Mouse (Mus musculus): ENCODE measurements around the gene C2cd4c. TPM values are rescaled to one million over a fixed set of nuclear protein-coding genes. Genes with fewer than 3 reads are reported as not detected.

Gene C2cd4c
- polyA plus RNA-seq, 1 experiment: 0.05 TPM

DNA sequence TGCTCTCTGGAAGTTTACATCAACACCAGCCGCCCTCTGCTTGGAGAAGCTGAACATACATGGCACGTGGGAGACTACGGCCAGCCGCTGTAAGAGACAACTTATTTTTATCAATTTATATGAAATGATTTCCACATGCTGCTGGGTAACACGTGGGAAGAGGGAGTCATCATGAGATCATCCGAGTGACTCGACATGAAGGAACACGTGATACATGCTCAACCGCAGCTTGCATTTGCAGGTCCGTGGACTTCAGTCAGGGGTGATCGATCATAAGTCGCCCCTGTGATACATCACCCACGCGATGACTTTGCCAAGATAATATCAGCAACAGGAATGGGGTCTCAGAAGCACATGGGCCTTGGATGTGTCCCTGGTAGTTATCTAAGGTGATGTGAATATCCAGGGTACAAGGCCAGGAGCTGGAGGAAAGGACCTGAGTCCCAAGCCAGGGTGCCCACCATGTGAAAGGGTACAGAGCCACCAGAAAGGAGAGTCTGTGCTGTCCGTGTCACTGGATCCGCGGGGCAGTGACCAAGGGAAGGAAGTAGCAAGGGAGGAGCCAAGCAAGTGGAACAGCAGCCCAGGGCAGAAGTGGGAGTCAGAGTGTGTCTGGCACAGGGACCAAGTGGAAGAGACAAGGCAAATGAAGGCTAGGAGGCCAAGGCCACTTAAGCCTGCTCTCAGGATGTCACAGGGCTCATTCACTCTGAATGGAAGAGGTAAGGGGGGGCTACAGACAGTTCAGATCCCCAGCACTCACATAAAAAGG, 19.4 kb upstream of the C2cd4c start:
- TF ChIP-seq POLR2A (IDR thresholded peaks at IDR 0.05; ENCODE audit: control insufficient read depth, extremely low read depth, insufficient read depth, low read length, poor library complexity): no peak
- no peak for TF ChIP-seq CTCF (IDR thresholded peaks at IDR 0.05; ENCODE audit: borderline replicate concordance, control insufficient read depth, extremely low read depth, insufficient read depth, low read length, poor library complexity)
- H3K4me3 ChIP-seq (ENCODE audit: control insufficient read depth, insufficient read depth, low read length): no peak overlapping the region
- H3K27me3 ChIP-seq (ENCODE audit: control insufficient read depth, insufficient read depth, low read length): no peaks in the 10 kb centered on the region; the same call in 1 of the 2 replicates
- H3K27ac ChIP-seq (ENCODE audit: control insufficient read depth, insufficient read depth, low read length): no peak overlapping the region
- H3K36me3 ChIP-seq (ENCODE audit: control insufficient read depth, insufficient read depth, low read length): no peaks in the 10 kb centered on the region
- DNase-seq: no peak
- H3K4me1 ChIP-seq (replicated peaks; ENCODE audit: control insufficient read depth, insufficient read depth, low read length): no peaks in the 10 kb centered on the region
- WGBS: 72% methylated on average over 17 of the region's 17 CpGs

GRCm38 (mm10) chr10:79631432-79631831, 17.6 kb upstream of the C2cd4c start:
- WGBS: 83% methylated on average over 4 of the region's 4 CpGs
- H3K27ac ChIP-seq (ENCODE audit: control insufficient read depth, insufficient read depth, low read length): no peak overlapping the region
- no peak for DNase-seq
- H3K27me3 ChIP-seq (ENCODE audit: control insufficient read depth, insufficient read depth, low read length): no peaks in the 10 kb centered on the region; the same call in 1 of the 2 replicates
- no peak overlapping the region for H3K4me3 ChIP-seq (ENCODE audit: control insufficient read depth, insufficient read depth, low read length)
- TF ChIP-seq POLR2A (IDR thresholded peaks at IDR 0.05; ENCODE audit: control insufficient read depth, extremely low read depth, insufficient read depth, low read length, poor library complexity): no peak
- no peak for TF ChIP-seq CTCF (IDR thresholded peaks at IDR 0.05; ENCODE audit: borderline replicate concordance, control insufficient read depth, extremely low read depth, insufficient read depth, low read length, poor library complexity)
- no peaks in the 10 kb centered on the region for H3K36me3 ChIP-seq (ENCODE audit: control insufficient read depth, insufficient read depth, low read length)
- no peaks in the 10 kb centered on the region for H3K4me1 ChIP-seq (replicated peaks; ENCODE audit: control insufficient read depth, insufficient read depth, low read length)

DNA sequence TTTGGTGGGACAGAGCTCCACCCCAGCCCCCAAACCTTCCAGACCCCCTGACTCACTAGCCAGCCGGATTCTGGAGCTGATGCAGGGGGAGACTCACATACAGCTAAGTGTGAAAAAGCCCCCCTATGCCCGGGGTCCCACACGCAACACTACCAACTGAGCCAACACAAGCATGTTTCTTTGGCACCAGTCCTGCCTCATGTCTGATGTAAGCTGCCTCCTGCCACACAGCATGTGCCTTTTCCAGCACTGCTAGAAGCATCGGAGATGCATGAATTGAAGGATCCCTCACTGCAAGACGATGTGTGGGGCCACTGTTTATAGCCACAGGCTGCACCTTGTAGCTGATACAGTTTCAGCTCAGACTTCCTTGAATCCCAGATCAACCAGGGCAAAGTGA, 14.6 kb upstream of the C2cd4c start:
- no peak for DNase-seq
- Histone ChIP-seq H3K4me1 (replicated peaks; ENCODE audit: control insufficient read depth, insufficient read depth, low read length) (no peaks in the 10 kb centered on the region), H3K27ac (ENCODE audit: control insufficient read depth, insufficient read depth, low read length) (no peak overlapping the region), H3K36me3 (ENCODE audit: control insufficient read depth, insufficient read depth, low read length) (no peaks in the 10 kb centered on the region), H3K4me3 (ENCODE audit: control insufficient read depth, insufficient read depth, low read length) (no peak overlapping the region), H3K27me3 (ENCODE audit: control insufficient read depth, insufficient read depth, low read length) (no peaks in the 10 kb centered on the region)
- whole genome bisulfite sequencing: 85% methylated on average over 5 of the region's 5 CpGs
- no peak for TF ChIP-seq POLR2A (IDR thresholded peaks at IDR 0.05; ENCODE audit: control insufficient read depth, extremely low read depth, insufficient read depth, low read length, poor library complexity)

DNA sequence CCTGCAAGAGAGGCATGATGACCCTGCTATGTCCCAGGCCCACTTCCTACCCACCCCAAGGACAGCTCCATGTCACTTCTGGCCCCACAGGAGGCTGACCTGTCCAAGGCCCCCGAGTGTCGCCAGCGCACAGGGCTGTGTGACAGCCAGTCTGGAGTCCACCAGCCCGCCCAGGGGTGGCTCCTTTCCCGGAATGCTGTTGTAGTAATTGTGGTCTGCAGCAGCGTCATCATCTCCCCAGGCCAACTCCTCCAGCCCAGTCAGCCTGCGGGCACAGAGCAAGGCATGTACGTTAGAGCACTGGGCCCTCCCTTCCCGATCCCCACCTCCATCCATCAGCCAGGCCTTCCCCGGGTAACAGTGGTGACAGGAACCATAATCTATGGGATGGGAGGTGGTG, 12.3 kb upstream of the C2cd4c start:
- WGBS: 93% methylated on average over 10 of the region's 10 CpGs
- no peaks in the 10 kb centered on the region for H3K36me3 ChIP-seq (ENCODE audit: control insufficient read depth, insufficient read depth, low read length)
- H3K4me1 ChIP-seq (replicated peaks; ENCODE audit: control insufficient read depth, insufficient read depth, low read length): no peaks in the 10 kb centered on the region
- H3K4me3 ChIP-seq (ENCODE audit: control insufficient read depth, insufficient read depth, low read length): no peak overlapping the region
- TF ChIP-seq POLR2A (IDR thresholded peaks at IDR 0.05; ENCODE audit: control insufficient read depth, extremely low read depth, insufficient read depth, low read length, poor library complexity) (no peak), CTCF (IDR thresholded peaks at IDR 0.05; ENCODE audit: borderline replicate concordance, control insufficient read depth, extremely low read depth, insufficient read depth, low read length, poor library complexity) (no peak)
- no peak for DNase-seq
- H3K27me3 ChIP-seq (ENCODE audit: control insufficient read depth, insufficient read depth, low read length): no peaks in the 10 kb centered on the region
- no peak overlapping the region for H3K27ac ChIP-seq (ENCODE audit: control insufficient read depth, insufficient read depth, low read length)

- Histone ChIP-seq H3K4me1 (replicated peaks; ENCODE audit: control insufficient read depth, insufficient read depth, low read length) (no peaks in the 10 kb centered on the region), H3K36me3 (ENCODE audit: control insufficient read depth, insufficient read depth, low read length) (no peaks in the 10 kb centered on the region), H3K27me3 (ENCODE audit: control insufficient read depth, insufficient read depth, low read length) (no peaks in the 10 kb centered on the region), H3K27ac (ENCODE audit: control insufficient read depth, insufficient read depth, low read length) (no peak overlapping the region), H3K4me3 (ENCODE audit: control insufficient read depth, insufficient read depth, low read length) (no peak overlapping the region)
- 83% methylated on average over 9 of the region's 9 CpGs for WGBS
- no peak for TF ChIP-seq CTCF (IDR thresholded peaks at IDR 0.05; ENCODE audit: borderline replicate concordance, control insufficient read depth, extremely low read depth, insufficient read depth, low read length, poor library complexity)
- no peak for DNase-seq
These were observed 11.6 kb upstream of the C2cd4c start for GRCm38 (mm10) chr10:79625398-79625797.

DNA sequence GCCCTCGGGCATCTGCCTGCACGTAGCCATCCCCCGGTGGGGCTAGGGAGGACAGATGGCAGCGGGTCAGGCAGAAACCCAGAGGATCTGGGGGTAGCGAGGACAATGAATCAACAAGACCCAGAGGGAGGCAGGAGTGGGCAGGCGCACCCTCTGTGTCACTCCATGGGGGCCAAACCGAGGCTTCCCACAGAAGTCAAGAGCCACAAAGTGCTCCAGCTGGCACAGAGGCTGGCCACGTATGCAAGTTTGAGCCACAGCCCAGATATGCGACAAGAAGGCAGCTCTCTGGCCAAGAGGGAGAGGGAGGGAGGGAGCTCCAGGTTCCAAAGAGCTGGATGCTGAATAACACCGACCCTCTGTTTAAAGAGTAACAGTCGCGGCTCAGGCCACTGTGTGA, 10.1 kb upstream of the C2cd4c start:
- H3K4me3 ChIP-seq (ENCODE audit: control insufficient read depth, insufficient read depth, low read length): no peak overlapping the region
- WGBS: 77% methylated on average over 12 of the region's 12 CpGs
- H3K4me1 ChIP-seq (replicated peaks; ENCODE audit: control insufficient read depth, insufficient read depth, low read length): no peaks in the 10 kb centered on the region
- H3K36me3 ChIP-seq (ENCODE audit: control insufficient read depth, insufficient read depth, low read length): no peaks in the 10 kb centered on the region
- no peak for TF ChIP-seq POLR2A (IDR thresholded peaks at IDR 0.05; ENCODE audit: control insufficient read depth, extremely low read depth, insufficient read depth, low read length, poor library complexity)
- TF ChIP-seq CTCF (IDR thresholded peaks at IDR 0.05; ENCODE audit: borderline replicate concordance, control insufficient read depth, extremely low read depth, insufficient read depth, low read length, poor library complexity): no peak
- H3K27ac ChIP-seq (ENCODE audit: control insufficient read depth, insufficient read depth, low read length): no peak overlapping the region
- no peak for DNase-seq
- H3K27me3 ChIP-seq (ENCODE audit: control insufficient read depth, insufficient read depth, low read length): no peaks in the 10 kb centered on the region

DNA sequence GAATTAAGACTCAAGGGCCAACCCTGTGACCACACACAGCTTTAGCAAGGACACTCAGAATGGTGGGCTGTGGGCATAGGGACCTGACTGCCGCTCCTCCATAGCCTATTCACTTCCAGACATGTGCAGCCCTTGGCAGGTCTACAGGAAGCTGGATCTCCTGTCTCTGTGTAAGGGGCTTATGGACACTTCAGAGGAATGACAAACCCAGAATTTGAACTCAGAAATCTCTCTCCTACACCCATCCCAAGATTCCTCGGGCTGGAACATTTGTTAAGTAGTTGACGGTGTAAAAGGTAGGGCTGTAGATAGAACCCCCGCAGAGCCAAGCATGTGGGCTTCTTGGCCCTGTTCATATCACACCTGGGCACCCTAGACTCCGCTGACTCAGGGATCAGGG, 2.6 kb upstream of the C2cd4c start:
- Histone ChIP-seq H3K4me1 (replicated peaks; ENCODE audit: control insufficient read depth, insufficient read depth, low read length) (peaks cover 4% of the 10 kb centered on the region), H3K36me3 (ENCODE audit: control insufficient read depth, insufficient read depth, low read length) (no peaks in the 10 kb centered on the region), H3K4me3 (ENCODE audit: control insufficient read depth, insufficient read depth, low read length) (no peak overlapping the region), H3K27me3 (ENCODE audit: control insufficient read depth, insufficient read depth, low read length) (peaks cover 12% of the 10 kb centered on the region; the same call in 1 of the 2 replicates), H3K27ac (ENCODE audit: control insufficient read depth, insufficient read depth, low read length) (no peak overlapping the region)
- no peak for DNase-seq
- WGBS: 94% methylated on average over 5 of the region's 5 CpGs
- TF ChIP-seq POLR2A (IDR thresholded peaks at IDR 0.05; ENCODE audit: control insufficient read depth, extremely low read depth, insufficient read depth, low read length, poor library complexity): no peak
- no peak for TF ChIP-seq CTCF (IDR thresholded peaks at IDR 0.05; ENCODE audit: borderline replicate concordance, control insufficient read depth, extremely low read depth, insufficient read depth, low read length, poor library complexity)

Data from thymus, adult 2 months (tissue).